Mouse (Mus musculus): ENCODE measurements around the gene Npvf. TPM values are rescaled to one million over a fixed set of nuclear protein-coding genes. Genes with fewer than 3 reads are reported as not detected.

The Npvf gene
- total RNA-seq (2022): not detected

- no peak for DNase-seq (ENCODE audit: low spot score)
Observed at GRCm38 (mm10) chr6:50654356-50654755, at the start of gene Npvf. Gene Npvf, minus strand, starts transcription at chr6:50654439.

- DNase-seq (ENCODE audit: low spot score): no peak
Observed at GRCm38 (mm10) chr6:50689121-50689815, 35.0 kb upstream of the Npvf start.

GRCm38 (mm10) chr6:50684646-50685415, 30.6 kb upstream of the Npvf start:
- peak; percentile 31 for DNase-seq (ENCODE audit: low spot score)

GRCm38 (mm10) chr6:50681491-50681890, 27.3 kb upstream of the Npvf start:
- no peak for DNase-seq (ENCODE audit: low spot score)

GRCm38 (mm10) chr6:50680224-50681215, 26.3 kb upstream of the Npvf start:
- no peak for DNase-seq (ENCODE audit: low spot score)

GRCm38 (mm10) chr6:50679486-50679828, 25.2 kb upstream of the Npvf start:
- DNase-seq (ENCODE audit: low spot score): no peak

GRCm38 (mm10) chr6:50678826-50679485, 24.7 kb upstream of the Npvf start:
- DNase-seq (ENCODE audit: low spot score): peak; percentile 75

GRCm38 (mm10) chr6:50671191-50671590, 17.0 kb upstream of the Npvf start:
- DNase-seq (ENCODE audit: low spot score): no peak

- DNase-seq (ENCODE audit: low spot score): no peak
Observed at GRCm38 (mm10) chr6:50666937-50667336, 12.7 kb upstream of the Npvf start.

- DNase-seq (ENCODE audit: low spot score): no peak
Observed at GRCm38 (mm10) chr6:50665020-50665419, 10.8 kb upstream of the Npvf start.

GRCm38 (mm10) chr6:50664193-50664592, 10.0 kb upstream of the Npvf start:
- DNase-seq (ENCODE audit: low spot score): no peak

GRCm38 (mm10) chr6:50662925-50663583, 8.8 kb upstream of the Npvf start:
- no peak for DNase-seq (ENCODE audit: low spot score)

- DNase-seq (ENCODE audit: low spot score): no peak
Observed at GRCm38 (mm10) chr6:50661729-50662128, 7.5 kb upstream of the Npvf start.

- no peak for DNase-seq (ENCODE audit: low spot score)
Observed at GRCm38 (mm10) chr6:50658466-50658865, 4.2 kb upstream of the Npvf start.

- no peak for DNase-seq (ENCODE audit: low spot score)
Observed at GRCm38 (mm10) chr6:50658018-50658417, 3.8 kb upstream of the Npvf start.

- DNase-seq (ENCODE audit: low spot score): no peak
Observed at GRCm38 (mm10) chr6:50656426-50656825, 2.2 kb upstream of the Npvf start.

- no peak for DNase-seq (ENCODE audit: low spot score)
Observed at GRCm38 (mm10) chr6:50655925-50656324, 1.7 kb upstream of the Npvf start.

GRCm38 (mm10) chr6:50647656-50648055, 6.6 kb downstream of the Npvf start:
- DNase-seq (ENCODE audit: low spot score): no peak

GRCm38 (mm10) chr6:50646659-50647058, 7.6 kb downstream of the Npvf start:
- DNase-seq (ENCODE audit: low spot score): no peak

- no peak for DNase-seq (ENCODE audit: low spot score)
Observed at GRCm38 (mm10) chr6:50644701-50645100, 9.5 kb downstream of the Npvf start.

GRCm38 (mm10) chr6:50641898-50642297, 12.3 kb downstream of the Npvf start:
- no peak for DNase-seq (ENCODE audit: low spot score)

All from heart, adult 8-10 months (tissue).